Mouse (Mus musculus) forebrain, embryonic 12.5 days (tissue): ENCODE results near the gene Cmah. TPM values are rescaled to one million over a fixed set of nuclear protein-coding genes. Genes with fewer than 3 reads are reported as not detected.

Experiments
- ATAC-seq: fragments of 200-750 bp; cut with Nextera tagmentation; 2 replicates; pipeline ENCODE4 v1.8.0; 2017; ENCODE audit warnings: moderate TSS enrichment; ENCODE audit not compliant: low FRiP score
- H3K27ac ChIP-seq: fragments of 300-500 bp; sonication (generic); 2 replicates; pipeline ENCODE4 v1.5.1; 2016; ENCODE audit warnings: mild to moderate bottlenecking
- H3K27me3 ChIP-seq: fragments of 300-500 bp; sonication (generic); 2 replicates; pipeline ENCODE4 v1.6.1; 2016; ENCODE audit warnings: mild to moderate bottlenecking
- H3K36me3 ChIP-seq: fragments of 300-500 bp; sonication (generic); replicated peaks from 2 replicates; pipeline ENCODE4 v1.6.1; 2016; ENCODE audit warnings: mild to moderate bottlenecking
- H3K4me1 ChIP-seq: fragments of 300-500 bp; sonication (generic); 2 replicates; pipeline ENCODE4 v1.6.1; 2016
- H3K4me2 ChIP-seq: fragments of 300-500 bp; sonication (generic); 2 replicates; pipeline ENCODE4 v1.6.1; 2016; ENCODE audit warnings: mild to moderate bottlenecking, moderate library complexity
- H3K4me3 ChIP-seq: fragments of 300-500 bp; sonication (generic); replicated peaks from 2 replicates; pipeline ENCODE4 v1.5.1; 2016; ENCODE audit warnings: mild to moderate bottlenecking
- H3K9ac ChIP-seq: fragments of 300-500 bp; sonication (generic); 2 replicates; pipeline ENCODE4 v1.6.1; 2016; ENCODE audit warnings: mild to moderate bottlenecking
- H3K9me3 ChIP-seq: fragments of 300-500 bp; sonication (generic); 2 replicates; pipeline ENCODE4 v1.6.1; 2016
- WGBS: fragments of 180-500 bp; shearing (Covaris S2); methylation state at CpG from one replicate; pipeline ENCODE4 v1.1.7; 2016; 5-methylcytosine and 5-hydroxymethylcytosine counted together
- polyA plus RNA-seq: library from polyadenylated mRNA; unstranded; fragments of >200 nt; fragmentation: Nextera tagmentation; extraction: Ambion mirVana; gene quantifications from 2 replicates; pipeline ENCODE4 v1.2.1, GENCODE M21; 2016

Cmah gene
- polyA plus RNA-seq, 1 experiment from 2014 or later, result 0.28 TPM

GRCm38 (mm10) chr13:24442272-24442671, 115.1 kb downstream of the Cmah start:
- Histone ChIP-seq H3K27me3 (no peaks in the 10 kb centered on the region), H3K9me3 (no peaks in the 10 kb centered on the region), H3K9ac (no peak overlapping the region), H3K4me2 (no peak overlapping the region), H3K4me3 (no peak overlapping the region), H3K4me1 (no peaks in the 10 kb centered on the region), H3K27ac (no peak overlapping the region), H3K36me3 (no peaks in the 10 kb centered on the region)
- WGBS, result 84% methylated on average over 6 of the region's 6 CpGs
- no peak for ATAC-seq

DNA sequence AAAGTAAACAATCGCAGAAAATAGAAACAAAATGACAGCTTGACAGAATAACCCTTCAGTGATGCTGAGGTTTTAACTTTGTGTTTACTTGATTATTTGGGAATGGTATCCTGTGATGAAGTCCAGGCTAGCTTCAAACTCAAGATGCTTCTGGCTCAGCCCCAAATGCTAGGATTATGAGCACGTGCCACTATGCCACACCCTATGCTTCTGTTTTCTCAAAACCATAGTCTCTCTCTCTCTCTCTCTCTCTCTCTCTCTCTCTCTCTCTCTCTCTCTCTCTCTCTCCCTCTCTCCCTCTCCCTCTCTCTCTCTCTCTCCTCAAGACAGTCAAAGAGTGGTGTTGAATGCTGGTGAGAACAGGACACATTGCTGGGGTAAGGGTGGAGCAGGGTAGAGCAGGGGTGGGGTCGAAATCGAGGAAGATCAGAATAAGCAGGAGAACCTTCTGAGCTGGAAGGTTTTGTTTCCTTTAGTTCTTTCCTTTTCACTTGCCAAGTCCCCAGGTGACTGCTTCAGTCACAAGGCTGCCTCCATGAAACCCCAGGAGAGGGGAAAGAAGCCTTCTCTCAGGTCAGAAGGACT, 116.7 kb downstream of the Cmah start:
- WGBS, result 91% methylated on average over 4 of the region's 4 CpGs
- no peak overlapping the region for H3K9ac ChIP-seq

GRCm38 (mm10) chr13:24444709-24445108, 117.5 kb downstream of the Cmah start:
- H3K9ac ChIP-seq, result no peak overlapping the region
- no peaks in the 10 kb centered on the region for H3K4me1 ChIP-seq
- H3K4me3 ChIP-seq, result no peak overlapping the region
- H3K27ac ChIP-seq, result no peak overlapping the region
- H3K4me2 ChIP-seq, result no peak overlapping the region
- no peaks in the 10 kb centered on the region for H3K27me3 ChIP-seq
- no peak for ATAC-seq
- H3K36me3 ChIP-seq, result no peaks in the 10 kb centered on the region
- WGBS, result 75% methylated on average over 4 of the region's 4 CpGs
- no peaks in the 10 kb centered on the region for H3K9me3 ChIP-seq

More for the DNA sequence above, 116.7 kb downstream of the Cmah start:
- Histone ChIP-seq H3K9me3 (no peaks in the 10 kb centered on the region), H3K4me2 (no peak overlapping the region), H3K4me3 (no peak overlapping the region), H3K27ac (no peak overlapping the region), H3K36me3 (no peaks in the 10 kb centered on the region), H3K4me1 (no peaks in the 10 kb centered on the region), H3K27me3 (no peaks in the 10 kb centered on the region)
- ATAC-seq, result no peak

- Histone ChIP-seq H3K27me3 (no peaks in the 10 kb centered on the region), H3K9ac (no peak overlapping the region), H3K36me3 (no peaks in the 10 kb centered on the region), H3K4me1 (no peaks in the 10 kb centered on the region), H3K27ac (no peak overlapping the region), H3K4me3 (no peak overlapping the region), H3K9me3 (no peaks in the 10 kb centered on the region), H3K4me2 (no peak overlapping the region)
- 94% methylated on average over 3 of the region's 3 CpGs for WGBS
- no peak for ATAC-seq
Observed at GRCm38 (mm10) chr13:24445166-24445565, 118.0 kb downstream of the Cmah start.

GRCm38 (mm10) chr13:24446081-24446480, 118.9 kb downstream of the Cmah start:
- 78% methylated on average over 4 of the region's 4 CpGs for WGBS
- no peaks in the 10 kb centered on the region for H3K9me3 ChIP-seq
- no peaks in the 10 kb centered on the region for H3K4me1 ChIP-seq
- H3K27ac ChIP-seq, result no peak overlapping the region
- no peaks in the 10 kb centered on the region for H3K36me3 ChIP-seq
- H3K9ac ChIP-seq, result no peak overlapping the region
- H3K4me2 ChIP-seq, result no peak overlapping the region
- no peaks in the 10 kb centered on the region for H3K27me3 ChIP-seq
- ATAC-seq, result no peak
- H3K4me3 ChIP-seq, result no peak overlapping the region

DNA sequence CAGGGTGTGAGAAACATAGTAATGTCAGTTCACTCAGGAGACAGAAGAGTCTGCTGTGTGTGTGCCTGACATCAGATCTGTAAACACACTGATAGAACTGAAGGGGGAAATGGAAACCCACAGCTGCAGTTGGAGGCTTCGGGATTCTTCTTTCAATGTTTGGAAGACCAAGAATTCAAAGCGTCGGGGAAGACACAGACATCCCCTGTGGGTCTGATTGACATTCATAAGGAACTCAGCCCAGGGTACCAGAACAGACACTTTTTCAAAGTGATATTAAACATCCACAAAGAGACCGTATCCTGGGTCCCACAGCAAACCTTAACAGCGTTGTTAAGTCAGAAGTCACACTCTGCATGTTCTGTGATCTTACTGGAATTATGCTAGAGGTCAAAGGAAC, 119.8 kb downstream of the Cmah start:
- Histone ChIP-seq H3K27me3 (no peaks in the 10 kb centered on the region), H3K9ac (no peak overlapping the region), H3K4me2 (no peak overlapping the region), H3K9me3 (no peaks in the 10 kb centered on the region), H3K4me3 (no peak overlapping the region), H3K4me1 (no peaks in the 10 kb centered on the region), H3K36me3 (no peaks in the 10 kb centered on the region), H3K27ac (no peak overlapping the region)
- no peak for ATAC-seq
- 76% methylated on average over 5 of the region's 5 CpGs for WGBS

DNA sequence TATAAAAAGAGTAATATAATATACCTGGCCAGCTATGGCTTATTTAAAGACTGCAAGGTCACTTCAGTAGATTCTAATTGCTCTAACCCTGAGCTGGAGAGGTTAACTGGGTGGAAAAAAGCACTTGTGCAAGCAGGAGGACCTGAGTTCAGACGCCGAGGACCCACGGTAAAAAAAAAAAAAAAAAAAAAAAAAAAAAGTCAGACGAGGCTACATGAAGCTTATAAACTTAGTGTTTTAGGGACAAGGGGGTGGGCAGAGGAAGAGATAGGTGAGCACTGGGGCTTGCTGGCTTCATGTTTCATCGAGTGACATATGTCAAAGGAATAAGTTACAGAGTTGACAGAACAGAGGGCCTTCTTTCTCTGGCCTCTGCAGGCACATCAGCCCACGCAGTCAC, 121.4 kb downstream of the Cmah start:
- Histone ChIP-seq H3K9ac (no peak overlapping the region), H3K27ac (no peak overlapping the region), H3K4me3 (no peak overlapping the region), H3K9me3 (no peaks in the 10 kb centered on the region), H3K36me3 (no peaks in the 10 kb centered on the region), H3K4me2 (no peak overlapping the region), H3K4me1 (no peaks in the 10 kb centered on the region), H3K27me3 (no peaks in the 10 kb centered on the region)
- ATAC-seq, result no peak
- 78% methylated on average over 6 of the region's 6 CpGs for WGBS

- WGBS, result 81% methylated on average over 2 of the region's 2 CpGs
Observed at GRCm38 (mm10) chr13:24451455-24451854, 124.3 kb downstream of the Cmah start.

GRCm38 (mm10) chr13:24453737-24454136, 126.5 kb downstream of the Cmah start:
- H3K4me1 ChIP-seq, result no peaks in the 10 kb centered on the region
- no peak overlapping the region for H3K9ac ChIP-seq
- H3K4me2 ChIP-seq, result no peak overlapping the region
- no peak for ATAC-seq
- no peak overlapping the region for H3K27ac ChIP-seq
- H3K27me3 ChIP-seq, result no peaks in the 10 kb centered on the region
- H3K9me3 ChIP-seq, result no peaks in the 10 kb centered on the region
- no peaks in the 10 kb centered on the region for H3K36me3 ChIP-seq
- 97% methylated on average over 5 of the region's 5 CpGs for WGBS
- H3K4me3 ChIP-seq, result no peak overlapping the region

More at GRCm38 (mm10) chr13:24451455-24451854, 124.3 kb downstream of the Cmah start:
- Histone ChIP-seq H3K4me3 (no peak overlapping the region), H3K4me1 (no peaks in the 10 kb centered on the region), H3K36me3 (no peaks in the 10 kb centered on the region), H3K4me2 (no peak overlapping the region), H3K9ac (no peak overlapping the region), H3K27me3 (no peaks in the 10 kb centered on the region), H3K27ac (no peak overlapping the region), H3K9me3 (no peaks in the 10 kb centered on the region)
- no peak for ATAC-seq

DNA sequence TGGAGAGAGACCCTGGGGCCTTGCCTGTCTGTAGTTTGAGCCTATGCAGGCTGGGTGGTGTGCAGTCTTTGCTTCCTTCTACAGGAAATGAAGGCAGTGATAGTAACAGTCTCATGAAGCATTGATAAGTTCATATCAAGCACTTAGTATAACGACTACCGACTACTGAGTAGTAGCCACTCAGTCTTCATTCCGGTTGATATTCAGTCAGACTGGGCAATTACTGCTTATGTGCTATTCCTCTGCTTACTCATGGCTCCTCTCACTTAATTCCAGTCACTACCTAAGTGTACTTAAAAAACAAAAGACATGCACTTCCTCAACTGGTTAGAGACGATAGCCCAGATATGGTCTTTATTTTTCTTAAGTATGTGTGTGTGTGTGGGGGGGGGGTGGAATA, 129.2 kb downstream of the Cmah start:
- no peaks in the 10 kb centered on the region for H3K9me3 ChIP-seq
- H3K36me3 ChIP-seq, result no peaks in the 10 kb centered on the region
- no peak overlapping the region for H3K9ac ChIP-seq
- H3K27ac ChIP-seq, result no peak overlapping the region
- H3K4me1 ChIP-seq, result no peaks in the 10 kb centered on the region
- ATAC-seq, result no peak
- WGBS, result 80% methylated on average over 4 of the region's 4 CpGs
- H3K4me3 ChIP-seq, result no peak overlapping the region
- H3K27me3 ChIP-seq, result no peaks in the 10 kb centered on the region
- H3K4me2 ChIP-seq, result no peak overlapping the region

DNA sequence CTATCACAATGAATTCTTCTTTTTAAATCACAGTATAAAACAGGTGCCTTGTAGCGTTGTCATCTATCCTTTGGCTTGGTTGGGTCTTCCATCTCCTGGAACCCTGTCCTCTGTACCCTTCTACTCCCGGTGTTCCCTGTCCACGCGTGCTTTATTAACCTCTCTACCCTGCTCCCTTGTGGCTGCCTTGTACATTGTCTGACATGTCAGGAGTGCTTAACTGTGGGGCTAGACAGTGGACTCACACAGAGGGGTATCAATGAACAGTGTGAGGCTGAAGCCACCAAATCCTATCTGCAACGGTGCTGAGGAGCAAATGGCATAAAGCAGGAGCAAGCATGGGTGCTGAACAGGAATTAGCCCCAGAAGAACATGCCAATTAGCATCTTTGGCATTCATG, 133.3 kb downstream of the Cmah start:
- Histone ChIP-seq H3K4me2 (no peak overlapping the region), H3K27me3 (no peaks in the 10 kb centered on the region), H3K4me1 (no peaks in the 10 kb centered on the region), H3K9me3 (no peaks in the 10 kb centered on the region), H3K4me3 (no peak overlapping the region), H3K36me3 (no peaks in the 10 kb centered on the region), H3K9ac (no peak overlapping the region), H3K27ac (no peak overlapping the region)
- WGBS, result 83% methylated on average over 5 of the region's 5 CpGs
- no peak for ATAC-seq

DNA sequence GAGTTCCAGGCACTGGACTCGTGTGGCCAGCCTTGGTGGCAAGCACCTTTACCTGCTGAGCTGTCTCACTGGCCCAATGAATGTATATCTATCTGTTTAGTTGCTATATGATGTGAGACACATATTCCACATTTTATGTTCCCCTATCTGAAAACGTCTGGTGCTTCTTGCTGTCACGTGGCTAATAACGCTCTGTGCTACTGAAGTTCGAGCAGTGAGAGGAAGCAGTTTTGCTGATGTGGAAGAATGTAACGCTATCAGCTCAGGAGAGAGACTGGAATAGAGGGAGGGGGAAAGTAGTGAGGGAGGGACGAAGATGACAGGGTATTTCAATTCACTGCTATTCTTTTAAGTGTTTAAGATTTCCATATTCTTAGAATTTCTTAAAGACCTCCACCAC, 136.6 kb downstream of the Cmah start:
- no peak overlapping the region for H3K27ac ChIP-seq
- H3K36me3 ChIP-seq, result no peaks in the 10 kb centered on the region
- 83% methylated on average over 7 of the region's 7 CpGs for WGBS
- no peak overlapping the region for H3K9ac ChIP-seq
- no peaks in the 10 kb centered on the region for H3K9me3 ChIP-seq
- no peak overlapping the region for H3K4me2 ChIP-seq
- no peak for ATAC-seq
- no peaks in the 10 kb centered on the region for H3K4me1 ChIP-seq
- H3K4me3 ChIP-seq, result no peak overlapping the region
- no peaks in the 10 kb centered on the region for H3K27me3 ChIP-seq

GRCm38 (mm10) chr13:24466027-24466426, 138.8 kb downstream of the Cmah start:
- H3K9ac ChIP-seq, result no peak overlapping the region
- WGBS, result 94% methylated on average over 9 of the region's 9 CpGs

More at GRCm38 (mm10) chr13:24466027-24466426, 138.8 kb downstream of the Cmah start:
- Histone ChIP-seq H3K4me2 (no peak overlapping the region), H3K4me3 (no peak overlapping the region), H3K4me1 (no peaks in the 10 kb centered on the region), H3K27ac (no peak overlapping the region), H3K9me3 (no peaks in the 10 kb centered on the region), H3K27me3 (no peaks in the 10 kb centered on the region), H3K36me3 (no peaks in the 10 kb centered on the region)
- no peak for ATAC-seq
